Mouse (Mus musculus) thymus, postnatal 4 days (tissue): ENCODE measurements around the gene Etnppl.

Experiments used
- DNase-seq: peaks from one replicate; pipeline ENCODE4 v3.0.0; 2021

Etnppl gene

DNA sequence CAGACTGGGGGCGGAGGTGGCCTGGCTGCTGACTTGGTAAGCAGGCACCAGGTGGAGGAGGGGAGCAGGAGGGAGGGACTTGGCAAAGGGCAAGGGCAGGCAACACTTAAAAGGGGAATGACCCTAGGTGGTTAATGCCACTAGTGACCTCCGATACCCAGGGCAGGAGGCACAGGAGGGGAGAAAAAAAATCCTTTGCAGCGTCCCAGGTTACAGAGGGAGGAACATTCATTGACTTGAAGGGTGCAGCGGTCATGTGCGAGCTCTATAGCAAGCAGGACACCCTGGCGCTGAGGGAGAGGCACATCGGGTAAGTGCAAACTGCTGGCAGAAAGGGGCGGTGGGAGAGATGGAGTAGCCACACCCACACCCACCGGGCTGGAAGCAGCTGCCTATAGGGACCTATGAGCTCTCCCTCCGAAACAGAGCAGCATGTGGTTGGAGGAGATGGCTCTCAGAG is at the start of gene Etnppl:
TSS of gene Etnppl (plus strand) at position 10 of the 460 bp plus-strand sequence.
- DNase-seq: peak; percentile 18

DNA sequence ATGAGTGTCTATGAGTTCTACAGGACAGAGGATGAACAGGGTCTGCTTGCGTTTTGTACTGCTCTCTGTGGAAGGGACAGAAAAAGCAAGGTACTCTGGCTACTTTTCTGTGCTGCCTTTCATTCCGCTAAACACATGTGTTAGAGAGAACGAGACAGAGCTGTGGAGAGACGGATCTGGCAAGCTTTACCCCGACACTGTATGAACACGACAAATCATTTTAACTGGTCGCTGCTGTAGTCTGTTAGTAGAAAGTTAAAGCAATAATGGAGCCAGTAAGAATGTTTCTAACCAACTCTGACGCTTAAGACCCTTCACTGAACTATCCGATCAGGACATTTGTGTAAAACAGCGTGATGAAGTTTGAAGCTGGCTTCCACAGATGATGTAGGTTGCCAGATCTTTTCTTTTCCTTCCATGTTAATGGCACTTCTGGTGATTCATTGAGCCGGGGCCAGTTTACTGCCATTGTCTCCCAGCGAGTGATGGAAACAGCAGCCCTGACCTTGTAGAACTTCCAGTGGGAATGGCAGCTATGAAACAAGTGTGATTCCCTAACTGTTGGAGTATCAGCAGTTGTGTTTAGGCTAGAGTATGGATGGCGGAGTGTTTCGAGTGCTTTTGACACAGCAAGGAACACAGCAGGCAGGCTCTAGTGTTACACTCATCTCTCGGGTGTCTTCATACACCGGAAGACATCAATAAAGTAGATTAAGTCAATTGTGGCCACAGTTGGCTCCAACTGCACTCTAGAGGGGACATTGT is 48.7 kb upstream of the Etnppl start:
- DNase-seq: no peak

DNA sequence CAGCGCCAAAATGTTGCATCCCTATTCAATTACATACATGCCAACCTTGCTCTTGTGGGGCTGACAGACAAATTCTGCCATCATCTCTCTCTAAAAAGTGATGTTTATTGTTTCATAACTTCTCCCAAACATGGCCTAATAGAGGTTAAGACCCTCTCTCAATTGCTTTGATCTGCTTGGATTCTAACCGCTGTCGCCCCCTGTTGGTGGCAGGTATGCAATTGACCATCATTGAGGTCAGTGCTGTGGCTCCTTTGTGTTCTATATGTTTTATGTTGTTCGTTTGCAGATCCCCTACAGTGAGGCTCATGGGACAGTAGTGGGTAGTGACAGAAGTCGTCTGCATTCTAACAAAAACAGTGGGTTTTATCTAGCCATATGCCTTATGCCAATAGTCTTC is 44.0 kb upstream of the Etnppl start:
- peak; percentile 16 for DNase-seq

DNA sequence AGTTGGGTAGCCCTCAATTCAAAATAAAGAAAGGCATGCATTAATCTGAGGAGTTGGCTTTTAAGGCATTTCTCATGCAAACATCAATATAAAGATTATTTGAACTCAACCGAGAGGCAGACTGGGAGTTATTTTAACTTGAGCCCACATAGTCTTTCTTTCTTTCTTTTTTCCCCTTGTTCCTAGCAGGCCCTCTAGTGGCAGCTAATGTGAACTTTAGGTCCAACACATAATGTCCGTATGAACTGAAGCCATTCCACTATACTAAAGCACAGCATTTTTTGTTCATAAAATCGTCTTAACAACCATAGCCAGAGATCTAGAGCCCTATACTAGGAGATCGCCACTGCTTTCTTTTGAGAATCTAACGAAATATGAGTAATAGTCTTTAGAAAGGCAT is 42.6 kb upstream of the Etnppl start:
- peak; percentile 26 for DNase-seq

DNA sequence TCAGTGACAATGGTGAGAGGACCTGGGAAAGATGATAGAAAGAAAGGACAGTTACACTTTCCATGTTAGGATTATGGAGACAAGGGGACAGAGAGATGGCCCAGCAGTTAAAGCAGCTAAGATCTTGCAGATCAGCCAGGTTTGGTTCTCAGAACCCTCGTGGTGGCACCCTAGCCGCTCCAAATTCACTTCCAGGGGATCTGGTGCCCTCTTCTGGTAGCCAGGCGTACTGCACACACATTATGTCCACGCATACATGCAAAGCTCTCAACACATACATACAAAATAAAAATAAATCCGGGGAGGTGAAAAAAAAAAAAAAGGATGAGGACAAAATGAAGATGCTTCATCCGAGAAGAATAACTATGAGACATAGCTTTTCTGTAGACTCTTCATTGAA is 40.6 kb upstream of the Etnppl start:
- DNase-seq: peak; percentile 61

DNA sequence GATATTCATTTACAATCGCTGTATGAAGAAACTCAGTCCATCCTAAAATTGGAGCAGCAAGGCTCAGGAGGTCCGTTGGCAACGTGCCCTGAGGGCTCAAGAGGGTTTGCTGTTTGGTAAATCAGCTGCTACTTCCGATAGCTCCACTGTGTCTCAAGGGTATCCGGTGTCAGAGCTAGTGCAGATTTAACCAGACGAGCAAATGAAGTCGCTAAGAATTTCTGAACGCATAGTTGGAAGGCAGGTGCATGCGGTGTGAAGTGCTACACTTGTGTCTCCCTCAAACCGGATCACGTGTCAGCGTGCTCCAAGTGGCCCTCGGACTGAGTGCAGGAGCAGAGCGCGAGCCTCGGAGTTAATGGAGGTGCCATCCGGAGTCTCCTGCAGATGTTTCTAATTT is 37.7 kb upstream of the Etnppl start:
- no peak for DNase-seq

DNA sequence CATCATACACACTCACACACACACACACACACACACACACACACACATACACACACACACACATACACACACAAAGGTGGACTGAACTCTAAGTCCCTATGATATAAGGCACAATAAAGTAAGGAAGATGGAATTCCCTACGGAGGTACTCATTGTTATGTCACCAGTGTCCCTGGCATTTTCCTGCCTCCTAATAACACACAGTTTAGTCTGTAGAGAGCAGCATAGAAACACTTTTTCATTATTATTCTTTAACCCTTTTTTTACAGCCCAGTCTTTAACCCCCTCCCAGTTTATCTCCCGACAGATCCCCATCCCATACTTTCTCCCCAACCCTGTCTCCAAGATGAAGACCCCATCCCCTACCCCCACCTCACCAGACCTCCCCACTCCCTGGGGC is 35.7 kb upstream of the Etnppl start:
- DNase-seq: no peak

DNA sequence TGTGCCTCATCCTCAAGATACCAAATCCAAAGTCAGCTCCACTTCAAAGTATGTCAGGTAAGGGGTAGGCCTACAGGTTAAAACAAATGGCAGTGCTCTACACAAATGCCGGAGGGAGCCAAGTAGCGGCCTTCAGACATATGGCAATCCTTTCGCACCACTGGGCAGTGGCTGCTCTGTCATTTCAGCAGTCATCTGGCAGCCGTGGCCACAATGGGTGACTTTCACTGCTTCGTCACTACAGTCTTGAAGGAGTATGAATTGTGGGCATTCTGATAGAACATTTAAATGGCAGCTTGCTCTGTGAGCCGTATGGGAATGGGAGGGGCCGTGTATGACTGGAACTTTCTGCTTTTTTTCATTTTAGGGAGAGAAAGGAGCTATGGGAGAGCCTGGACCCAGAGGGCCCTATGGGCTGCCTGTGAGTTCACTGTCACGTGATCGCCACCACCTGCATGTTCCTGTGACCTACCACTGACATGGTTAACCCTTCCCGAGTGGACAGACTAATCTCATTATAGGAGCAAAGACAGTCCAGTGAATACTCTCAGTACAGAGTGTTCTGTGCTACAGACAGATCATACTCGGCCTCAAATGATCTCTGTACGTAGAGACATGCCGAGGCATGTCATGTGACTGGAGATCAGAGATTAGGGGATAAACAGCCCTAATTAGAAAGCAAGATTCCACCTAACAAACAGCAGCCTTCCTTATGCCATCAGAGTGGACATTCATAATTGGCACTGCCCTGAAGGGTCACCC is 34.2 kb upstream of the Etnppl start:
- no peak for DNase-seq

DNA sequence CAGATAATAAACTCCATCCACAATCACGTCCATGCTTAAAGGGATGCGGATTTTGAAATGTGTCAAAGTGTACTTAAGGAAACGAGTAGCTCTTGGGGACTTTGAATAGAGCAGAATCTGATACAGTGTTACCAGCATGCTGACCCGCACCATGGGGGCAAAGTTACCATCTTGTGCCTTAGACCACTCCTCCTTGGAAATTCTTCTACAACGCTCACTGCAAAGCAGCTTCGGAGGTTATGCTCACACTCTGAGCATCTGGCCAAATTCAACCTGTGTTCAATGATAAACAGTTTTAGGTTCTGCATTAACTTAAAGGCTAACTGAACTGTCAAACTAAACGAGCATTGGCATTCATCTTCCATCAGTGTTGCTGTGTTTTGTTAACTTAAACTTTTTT is 33.2 kb upstream of the Etnppl start:
- no peak for DNase-seq

DNA sequence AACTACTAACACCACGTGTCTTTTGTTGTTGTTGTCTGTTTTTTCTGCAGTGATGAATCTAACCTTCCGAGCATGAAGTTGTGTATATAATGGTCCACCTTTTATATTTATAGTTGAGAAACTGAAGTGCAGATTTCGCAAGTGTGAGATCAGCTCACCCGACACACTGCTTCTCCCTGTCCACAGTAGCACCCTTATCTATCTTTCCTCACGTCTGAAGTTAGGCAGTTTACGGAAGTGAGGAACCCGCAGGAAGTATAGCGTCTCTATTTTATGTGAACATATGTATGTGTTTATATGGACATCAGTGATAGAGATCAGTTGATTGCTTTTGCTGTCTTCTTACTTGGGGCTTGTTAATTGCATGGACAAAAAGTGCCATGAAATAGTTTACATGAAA is 22.2 kb upstream of the Etnppl start:
- no peak for DNase-seq

DNA sequence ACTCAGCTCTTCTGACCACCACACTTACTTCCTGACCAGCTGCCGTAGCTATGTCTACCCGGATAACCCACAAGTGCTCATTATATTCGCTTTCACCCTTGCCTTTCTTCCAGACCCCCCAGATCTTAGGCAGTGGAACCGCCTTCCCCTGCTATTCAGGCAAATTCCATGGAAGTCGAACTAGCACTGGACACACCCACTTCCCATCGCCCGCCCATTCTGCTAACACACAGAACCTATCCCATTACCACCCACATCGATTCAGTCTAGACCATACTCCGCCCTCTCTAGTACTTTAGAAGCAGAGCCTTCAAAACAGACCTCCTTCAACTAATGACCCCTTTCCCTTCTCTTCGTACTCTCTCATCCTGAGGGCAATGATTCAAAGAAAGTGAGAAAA is 15.8 kb upstream of the Etnppl start:
- no peak for DNase-seq

DNA sequence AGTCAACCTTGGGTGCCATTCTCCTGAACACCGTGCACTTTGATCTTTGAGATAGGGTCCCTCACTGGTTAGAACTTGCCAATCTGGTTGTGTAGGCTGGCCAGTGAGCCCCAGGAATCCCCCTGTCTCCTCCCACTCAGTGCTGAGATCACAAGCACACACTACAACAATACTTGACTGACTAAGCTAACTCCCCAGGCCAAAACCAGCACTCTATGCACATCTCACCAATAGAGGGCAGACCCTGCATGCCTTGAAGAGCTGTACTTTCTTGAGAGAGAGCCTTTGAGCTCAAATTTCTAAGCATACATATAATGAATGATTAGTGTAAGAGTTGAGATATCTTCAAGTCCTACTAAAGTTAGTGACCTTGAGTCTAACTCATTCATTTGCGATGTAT is 9.3 kb upstream of the Etnppl start:
- DNase-seq: peak; percentile 21

DNA sequence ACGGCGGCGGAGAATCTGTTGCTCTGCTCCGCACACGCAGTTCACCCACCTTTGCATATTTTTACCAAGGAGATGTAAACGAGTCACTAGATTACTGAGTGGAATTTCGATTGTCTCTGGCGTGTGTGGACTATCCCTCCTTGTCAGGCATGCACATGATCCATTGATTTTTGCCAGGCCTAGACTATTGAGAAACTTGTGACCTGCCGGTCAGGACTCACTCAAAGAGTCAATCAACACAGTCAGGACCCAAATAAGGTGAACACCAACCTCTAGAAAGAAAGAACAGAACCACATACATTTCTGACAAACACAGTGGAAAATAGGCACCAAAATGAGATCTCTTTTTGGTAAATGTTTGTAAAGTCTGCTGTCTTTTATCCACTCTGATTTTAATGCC is 2.8 kb upstream of the Etnppl start:
- DNase-seq: no peak

DNA sequence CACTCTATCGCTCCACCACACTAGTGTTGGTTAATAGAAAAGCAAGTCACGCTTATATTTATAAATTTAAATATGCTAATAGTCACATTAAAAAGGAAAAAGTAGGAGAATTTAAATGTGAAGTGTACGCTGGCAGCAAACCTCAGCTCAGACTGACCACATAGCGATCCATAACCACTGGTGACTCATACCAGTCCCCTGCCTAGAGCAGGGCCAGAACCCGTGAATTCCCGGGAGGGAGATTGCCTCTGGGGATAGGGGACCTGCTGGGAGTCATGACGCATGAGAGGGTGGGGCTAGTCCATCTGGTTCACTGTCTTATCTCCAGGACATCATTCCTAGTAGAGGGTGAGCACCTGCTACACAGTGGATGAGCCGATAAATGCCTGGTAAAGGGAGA is 1.6 kb upstream of the Etnppl start:
- DNase-seq: no peak

DNA sequence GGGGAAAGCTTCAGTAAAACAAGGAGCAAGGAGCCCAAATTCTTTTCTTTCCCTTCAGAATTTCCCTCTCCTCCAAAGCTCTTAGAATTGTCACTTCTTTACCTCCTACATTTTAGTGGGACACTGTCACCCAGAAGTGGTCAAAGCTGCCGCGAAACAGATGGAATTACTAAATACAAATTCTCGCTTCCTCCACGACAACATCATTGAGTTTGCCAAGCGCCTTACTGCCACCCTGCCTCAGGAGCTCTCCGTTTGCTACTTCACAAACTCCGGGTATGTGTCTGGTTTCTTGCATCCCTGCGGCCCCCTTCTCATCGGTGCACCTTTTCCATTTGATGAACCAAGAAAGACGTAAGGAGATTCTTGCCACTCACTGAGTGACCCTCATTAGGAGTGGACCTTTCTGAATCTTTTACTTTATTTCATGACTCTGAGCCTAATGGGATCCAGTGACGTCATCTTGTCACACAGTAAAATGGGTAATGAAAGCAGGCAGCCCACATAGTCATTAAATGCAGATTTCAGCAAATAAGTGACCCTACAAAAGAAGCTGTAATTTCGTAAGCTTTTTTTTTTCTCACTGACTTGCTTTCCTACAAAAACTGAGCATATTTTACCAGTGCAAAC is 3.4 kb downstream of the Etnppl start:
- DNase-seq: no peak

DNA sequence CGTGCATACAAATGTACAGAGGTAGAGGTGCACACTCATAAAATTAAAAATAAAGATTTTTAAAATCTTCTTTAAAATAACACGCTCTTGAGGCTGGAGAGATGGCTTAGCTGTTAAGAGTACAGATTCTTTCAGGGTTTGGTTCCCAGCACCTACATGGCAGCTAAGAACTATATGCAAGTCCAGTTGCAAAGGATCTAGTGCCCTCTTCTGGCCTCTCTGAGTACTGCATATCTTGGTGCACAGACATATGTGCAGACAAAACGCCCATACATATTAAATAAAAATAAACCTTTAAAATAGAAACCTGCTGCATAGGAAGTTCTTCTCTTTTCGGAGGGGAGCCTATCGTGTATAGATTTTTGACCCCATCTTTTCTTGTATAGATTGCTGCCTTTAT is 11.1 kb downstream of the Etnppl start:
- peak; percentile 29 for DNase-seq

DNA sequence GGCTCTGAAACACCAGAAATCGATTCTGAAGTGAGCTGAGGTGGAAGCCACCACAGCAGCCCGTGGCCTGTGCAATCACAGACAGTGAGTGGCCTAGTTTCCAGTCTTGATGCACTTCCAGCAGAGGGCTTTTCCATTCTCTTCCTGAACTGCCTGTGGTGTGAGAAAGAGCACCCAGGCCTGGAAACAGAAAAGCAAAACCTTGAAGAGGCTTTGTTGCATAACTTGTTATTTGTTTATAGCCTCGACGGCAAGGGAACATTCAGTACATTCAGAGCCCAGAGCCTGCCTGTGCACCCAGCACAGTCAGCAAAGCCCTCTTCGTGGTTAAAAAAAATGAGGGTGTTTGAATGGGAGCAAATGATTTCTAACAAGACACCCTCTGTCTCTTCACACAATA is 16.6 kb downstream of the Etnppl start:
- DNase-seq: no peak

DNA sequence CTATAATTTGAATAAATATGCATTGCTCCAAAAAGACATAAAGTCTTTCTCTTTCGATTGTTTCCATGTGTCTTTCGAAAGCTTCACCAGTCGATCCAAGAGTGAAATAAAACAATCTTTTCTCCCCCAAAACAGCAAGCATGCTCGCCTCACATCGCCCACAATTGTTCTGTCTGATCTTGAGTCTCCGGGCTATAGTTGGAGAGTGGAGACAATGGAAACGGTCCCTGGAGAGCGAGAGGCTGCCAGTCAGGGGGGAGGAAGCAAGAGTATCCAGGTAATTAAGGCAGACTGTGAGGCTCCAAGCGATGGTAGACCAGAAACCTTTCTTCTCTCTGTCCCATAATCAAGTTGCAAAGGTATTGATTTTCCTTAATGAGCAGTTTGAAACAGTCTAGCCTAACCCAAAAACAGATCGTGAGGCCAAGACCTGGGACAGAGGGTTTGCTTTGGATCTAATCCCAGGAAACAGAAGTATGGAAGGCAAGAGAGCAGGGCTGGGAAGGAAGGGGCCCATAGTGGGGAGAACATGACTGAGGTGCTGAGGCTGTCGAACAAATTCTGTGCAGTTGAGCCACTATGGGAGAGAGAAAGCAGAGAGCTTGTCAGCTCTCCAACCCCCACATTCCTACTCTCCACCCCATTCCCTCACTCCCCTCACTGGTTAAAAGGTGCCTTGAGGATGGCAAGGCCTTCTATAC is 29.0 kb downstream of the Etnppl start:
- DNase-seq: no peak

DNA sequence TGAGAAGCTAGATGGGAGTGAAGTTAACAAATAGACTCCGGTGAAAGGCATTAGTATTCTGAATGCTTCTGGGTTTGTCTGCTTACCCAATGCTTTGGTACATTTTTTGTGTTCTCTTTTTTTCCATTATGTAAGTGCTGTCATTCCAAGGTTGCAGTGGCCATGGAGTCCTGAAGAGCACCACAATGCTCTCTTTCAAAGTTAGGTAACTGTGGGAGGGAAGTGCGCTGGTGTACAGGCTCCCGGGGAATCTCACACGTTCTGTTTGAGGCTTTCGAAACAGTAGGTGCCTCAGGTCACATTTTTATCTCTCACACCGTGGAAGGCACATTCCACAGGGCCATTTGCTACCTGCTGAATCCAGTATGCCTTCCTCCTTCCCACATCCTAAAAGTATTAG is 32.3 kb downstream of the Etnppl start:
- DNase-seq: no peak

DNA sequence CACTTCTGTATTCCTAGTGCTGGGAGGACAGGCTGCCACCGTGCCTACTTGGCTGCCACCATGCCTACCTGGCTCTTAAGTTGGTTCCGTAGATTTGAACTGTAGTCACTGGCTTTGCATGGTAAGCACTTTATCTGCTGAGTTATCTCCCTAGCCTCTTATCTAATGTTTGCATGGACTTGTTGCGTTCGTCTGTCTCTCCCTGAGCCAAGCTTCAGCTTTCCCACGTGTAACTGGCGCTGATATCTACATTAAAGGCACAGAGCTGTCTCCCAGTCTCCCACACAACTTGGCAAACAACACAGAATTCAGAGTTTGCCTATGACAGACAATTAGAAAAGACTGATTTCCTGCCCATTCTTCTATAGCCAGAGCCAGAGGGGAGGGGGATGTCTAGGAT is 43.4 kb downstream of the Etnppl start:
- DNase-seq: no peak

DNA sequence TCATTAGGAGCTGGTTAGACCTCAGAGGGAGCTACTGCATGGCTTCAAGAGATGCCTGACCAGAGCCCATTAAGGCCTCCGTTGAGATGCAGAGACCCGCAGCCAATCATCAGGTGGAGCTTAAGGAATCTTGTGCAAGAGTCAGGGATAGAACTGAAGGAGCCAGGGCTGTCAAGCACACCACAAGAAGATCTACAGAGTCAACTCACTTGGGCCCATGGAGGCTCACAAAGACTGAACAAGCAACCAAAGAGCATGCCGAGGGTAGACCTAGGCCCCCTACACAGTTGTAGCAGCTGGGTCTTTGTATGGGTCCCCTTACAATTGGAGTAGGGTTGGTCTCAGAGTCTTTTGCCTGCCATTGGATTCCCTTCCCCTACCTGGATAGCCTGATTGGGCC is 45.2 kb downstream of the Etnppl start:
- no peak for DNase-seq

DNA sequence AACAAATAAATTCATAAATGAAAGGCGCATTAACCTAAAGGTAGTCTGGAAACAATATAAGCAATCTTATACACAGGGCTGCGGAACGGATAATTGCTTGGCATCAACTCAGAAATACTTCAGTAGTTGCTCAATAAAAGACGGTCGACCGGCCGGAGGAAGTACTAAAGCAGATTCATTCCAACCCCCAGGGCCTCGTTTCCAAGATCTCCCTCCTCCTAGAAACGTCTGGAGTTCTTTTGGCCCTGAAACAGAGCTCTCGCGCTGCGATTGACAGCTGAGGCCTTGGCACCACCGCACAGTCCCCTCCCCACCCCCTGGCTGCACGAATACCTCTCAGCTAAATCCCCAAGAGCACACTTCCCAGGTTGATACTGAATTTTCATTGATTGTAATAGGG is 54.0 kb downstream of the Etnppl start:
- no peak for DNase-seq

DNA sequence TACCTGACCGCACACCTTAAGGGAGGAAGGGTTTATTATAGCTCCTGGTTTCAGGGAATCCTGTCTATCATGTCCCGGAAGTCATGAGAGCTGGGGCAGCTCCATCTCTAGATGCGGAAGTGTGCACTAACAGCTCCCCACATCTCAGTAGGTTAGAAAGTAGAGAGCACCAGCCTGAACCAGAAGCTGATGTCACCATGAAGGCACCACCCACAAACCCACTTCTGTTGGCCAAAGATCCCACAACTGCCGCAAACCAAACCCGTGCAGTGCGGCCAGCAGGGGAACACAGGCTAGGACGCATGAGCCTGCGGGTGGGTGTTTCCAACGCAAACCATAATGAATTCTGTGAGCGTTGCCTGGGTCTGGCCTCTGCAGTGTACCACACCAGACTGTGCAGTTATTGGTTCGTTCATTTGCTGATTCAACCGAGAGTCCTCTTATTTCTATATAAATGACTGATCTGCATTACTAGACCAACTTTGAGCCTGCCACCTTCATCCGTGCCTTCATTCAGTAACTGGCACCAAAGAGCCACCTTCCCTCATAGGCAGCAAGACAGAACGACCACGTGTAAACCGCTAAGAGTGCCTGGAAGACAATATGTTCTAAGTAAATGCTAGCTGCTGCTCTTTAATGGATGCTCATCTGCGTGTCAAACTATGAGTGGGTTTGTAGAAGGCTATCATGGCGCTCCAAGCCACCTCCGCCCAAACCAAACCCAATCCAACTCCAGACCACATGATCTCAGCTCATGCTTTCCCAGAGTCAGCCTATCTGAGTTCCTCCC is 60.6 kb downstream of the Etnppl start:
- DNase-seq: no peak
